Mouse (Mus musculus) limb, embryonic 11.5 days (tissue): Measurements from ENCODE around the gene Cd63. TPM values are rescaled to one million over a fixed set of nuclear protein-coding genes. Genes with fewer than 3 reads are reported as not detected.

Experiments
- ATAC-seq: fragments of 200-750 bp; cut with Nextera tagmentation; 2 replicates; pipeline ENCODE4 v1.8.0; 2017; ENCODE audit warnings: low read depth; ENCODE audit not compliant: insufficient number of reproducible peaks, low FRiP score, low TSS enrichment
- DNase-seq: peaks from one replicate; pipeline ENCODE4 v3.0.0-alpha.2; 2015; ENCODE audit warnings: low spot score
- H3K27ac ChIP-seq: fragments of 300-500 bp; sonication (generic); replicated peaks from 2 replicates; pipeline ENCODE4 v1.5.1; 2014; ENCODE audit warnings: low read depth, mild to moderate bottlenecking, low read length
- H3K27me3 ChIP-seq: fragments of 300-500 bp; sonication (generic); 2 replicates; pipeline ENCODE4 v1.6.1; 2014; ENCODE audit warnings: mild to moderate bottlenecking, low read length, mixed read lengths; ENCODE audit not compliant: control insufficient read depth, insufficient read depth
- H3K36me3 ChIP-seq: fragments of 300-500 bp; sonication (generic); 2 replicates; pipeline ENCODE4 v1.6.1; 2014; ENCODE audit warnings: mild to moderate bottlenecking, low read length, moderate library complexity, mixed read lengths; ENCODE audit not compliant: control insufficient read depth, insufficient read depth
- H3K4me1 ChIP-seq: fragments of 300-500 bp; sonication (generic); 2 replicates; pipeline ENCODE4 v1.6.1; 2014; ENCODE audit warnings: low read length, mixed read lengths; ENCODE audit not compliant: control insufficient read depth, insufficient read depth
- H3K4me2 ChIP-seq: fragments of 300-500 bp; sonication (generic); 2 replicates; pipeline ENCODE4 v1.6.1; 2014; ENCODE audit warnings: low read depth, mild to moderate bottlenecking, moderate library complexity; ENCODE audit not compliant: severe bottlenecking
- H3K4me3 ChIP-seq: fragments of 300-500 bp; sonication (generic); 2 replicates; pipeline ENCODE4 v1.5.1; 2014; ENCODE audit warnings: low read depth, low read length
- H3K9ac ChIP-seq: fragments of 300-500 bp; sonication (generic); 2 replicates; pipeline ENCODE4 v1.6.1; 2014; ENCODE audit warnings: mild to moderate bottlenecking, low read length
- H3K9me3 ChIP-seq: fragments of 300-500 bp; sonication (generic); 2 replicates; pipeline ENCODE4 v1.6.1; 2016; ENCODE audit warnings: low read length; ENCODE audit not compliant: control insufficient read depth
- WGBS: fragments of 180-500 bp; shearing (Covaris S2); extraction: QIAGEN DNeasy Blood & Tissue Kit; methylation state at CpG from one replicate; pipeline ENCODE4 v1.1.7; 2014; 5-methylcytosine and 5-hydroxymethylcytosine counted together
- polyA plus RNA-seq: library from polyadenylated mRNA; unstranded; fragments of >200 nt; fragmentation: Nextera tagmentation; extraction: Ambion mirVana; gene quantifications from 2 replicates; pipeline ENCODE4 v1.2.1, GENCODE M21; 2014

Gene Cd63
- polyA plus RNA-seq, 1 experiment from 2014 or later: 427 TPM

GRCm38 (mm10) chr10:128934997-128935787 is 34.4 kb downstream of the Cd63 start:
- ATAC-seq (no peak), DNase-seq (no peak)
- Histone ChIP-seq H3K27me3 (peaks cover 45% of the 10 kb centered on the region), H3K4me1 (peaks cover 4% of the 10 kb centered on the region; the same call in 1 of the 2 replicates), H3K9me3 (no peaks in the 10 kb centered on the region), H3K36me3 (no peaks in the 10 kb centered on the region), H3K4me2 (no peak overlapping the region), H3K9ac (no peak overlapping the region), H3K4me3 (no peak overlapping the region), H3K27ac (no peak overlapping the region)
- WGBS: 61% methylated on average over 7 of the region's 7 CpGs

- no peak overlapping the region for H3K9ac ChIP-seq
- ATAC-seq: no peak
These were observed 35.1 kb downstream of the Cd63 start for GRCm38 (mm10) chr10:128935826-128936440.

GRCm38 (mm10) chr10:128937756-128938390 is 37.1 kb downstream of the Cd63 start:
- H3K4me1 ChIP-seq: peaks cover 4% of the 10 kb centered on the region; the same call in 1 of the 2 replicates
- H3K27me3 ChIP-seq: peaks cover 33% of the 10 kb centered on the region
- 73% methylated on average over 12 of the region's 12 CpGs for WGBS
- H3K9ac ChIP-seq: no peak overlapping the region
- H3K4me2 ChIP-seq: no peak overlapping the region
- no peak overlapping the region for H3K4me3 ChIP-seq
- ATAC-seq (no peak), DNase-seq (no peak)
- H3K27ac ChIP-seq: no peak overlapping the region
- H3K9me3 ChIP-seq: no peaks in the 10 kb centered on the region
- no peaks in the 10 kb centered on the region for H3K36me3 ChIP-seq

More at GRCm38 (mm10) chr10:128935826-128936440, 35.1 kb downstream of the Cd63 start:
- H3K36me3 ChIP-seq: no peaks in the 10 kb centered on the region
- no peaks in the 10 kb centered on the region for H3K9me3 ChIP-seq
- WGBS: 70% methylated on average over 8 of the region's 8 CpGs
- peaks cover 4% of the 10 kb centered on the region; the same call in 1 of the 2 replicates for H3K4me1 ChIP-seq
- peaks cover 45% of the 10 kb centered on the region for H3K27me3 ChIP-seq
- H3K4me2 ChIP-seq: no peak overlapping the region
- no peak for DNase-seq
- H3K27ac ChIP-seq: no peak overlapping the region
- no peak overlapping the region for H3K4me3 ChIP-seq

GRCm38 (mm10) chr10:128938457-128938856 is 37.7 kb downstream of the Cd63 start:
- 83% methylated on average over 9 of the region's 9 CpGs for WGBS
- ATAC-seq (no peak), DNase-seq (no peak)
- no peaks in the 10 kb centered on the region for H3K36me3 ChIP-seq
- H3K27ac ChIP-seq: no peak overlapping the region
- no peak overlapping the region for H3K4me2 ChIP-seq
- no peaks in the 10 kb centered on the region for H3K9me3 ChIP-seq
- no peak overlapping the region for H3K9ac ChIP-seq
- H3K27me3 ChIP-seq: peaks cover 27% of the 10 kb centered on the region
- H3K4me3 ChIP-seq: no peak overlapping the region
- H3K4me1 ChIP-seq: peaks cover under 1% of the 10 kb centered on the region; the same call in 1 of the 2 replicates

GRCm38 (mm10) chr10:128938974-128939373 is 38.2 kb downstream of the Cd63 start:
- no peak for ATAC-seq
- Histone ChIP-seq H3K4me2 (no peak overlapping the region), H3K9ac (no peak overlapping the region), H3K4me1 (no peaks in the 10 kb centered on the region; the same call in 1 of the 2 replicates), H3K4me3 (no peak overlapping the region), H3K27me3 (peaks cover 22% of the 10 kb centered on the region), H3K27ac (no peak overlapping the region), H3K9me3 (no peaks in the 10 kb centered on the region), H3K36me3 (no peaks in the 10 kb centered on the region)
- WGBS: 57% methylated on average over 5 of the region's 5 CpGs
- no peak for DNase-seq

- H3K27ac ChIP-seq: no peak overlapping the region
- 83% methylated on average over 10 of the region's 10 CpGs for WGBS
- H3K4me3 ChIP-seq: no peak overlapping the region
- H3K27me3 ChIP-seq: peaks cover 6% of the 10 kb centered on the region
- ATAC-seq: no peak
- no peak for DNase-seq
- no peaks in the 10 kb centered on the region for H3K36me3 ChIP-seq
- H3K9me3 ChIP-seq: no peaks in the 10 kb centered on the region
- no peak overlapping the region for H3K4me2 ChIP-seq
- H3K4me1 ChIP-seq: no peaks in the 10 kb centered on the region
- H3K9ac ChIP-seq: no peak overlapping the region
These were observed 39.8 kb downstream of the Cd63 start for GRCm38 (mm10) chr10:128940475-128941061.

GRCm38 (mm10) chr10:128945675-128946074 is 44.9 kb downstream of the Cd63 start:
- no peak overlapping the region for H3K4me2 ChIP-seq
- no peak overlapping the region for H3K9ac ChIP-seq
- no peaks in the 10 kb centered on the region for H3K36me3 ChIP-seq
- no peak for ATAC-seq
- H3K27me3 ChIP-seq: no peaks in the 10 kb centered on the region
- DNase-seq: no peak
- H3K4me1 ChIP-seq: no peaks in the 10 kb centered on the region
- H3K9me3 ChIP-seq: no peaks in the 10 kb centered on the region
- 19% methylated on average over 3 of the region's 3 CpGs for WGBS
- H3K4me3 ChIP-seq: no peak overlapping the region
- H3K27ac ChIP-seq: no peak overlapping the region

- ATAC-seq (no peak), DNase-seq (no peak)
- Histone ChIP-seq H3K27ac (no peak overlapping the region), H3K36me3 (no peaks in the 10 kb centered on the region), H3K27me3 (no peaks in the 10 kb centered on the region), H3K9me3 (no peaks in the 10 kb centered on the region), H3K9ac (no peak overlapping the region), H3K4me3 (no peak overlapping the region), H3K4me1 (no peaks in the 10 kb centered on the region), H3K4me2 (no peak overlapping the region)
- WGBS: 90% methylated on average over 4 of the region's 4 CpGs
These were observed 46.7 kb downstream of the Cd63 start for GRCm38 (mm10) chr10:128947496-128947895.
